Mouse (Mus musculus) hindbrain, embryonic 12.5 days (tissue): ENCODE data around the gene Padi4. TPM values are rescaled to one million over a fixed set of nuclear protein-coding genes. Genes with fewer than 3 reads are reported as not detected.

ENCODE experiments used
- ATAC-seq: fragments of 200-750 bp; cut with Nextera tagmentation; 2 replicates; pipeline ENCODE4 v1.8.0; 2017; ENCODE audit warnings: moderate TSS enrichment; ENCODE audit not compliant: low FRiP score
- H3K27ac ChIP-seq: fragments of 300-500 bp; sonication (generic); 2 replicates; pipeline ENCODE4 v1.5.1; 2016; ENCODE audit warnings: mild to moderate bottlenecking
- H3K27me3 ChIP-seq: fragments of 300-500 bp; sonication (generic); 2 replicates; pipeline ENCODE4 v1.6.1; 2016; ENCODE audit warnings: mild to moderate bottlenecking
- H3K36me3 ChIP-seq: fragments of 300-500 bp; sonication (generic); 2 replicates; pipeline ENCODE4 v1.6.1; 2016; ENCODE audit warnings: mild to moderate bottlenecking
- H3K4me1 ChIP-seq: fragments of 300-500 bp; sonication (generic); 2 replicates; pipeline ENCODE4 v1.6.1; 2016
- H3K4me2 ChIP-seq: fragments of 300-500 bp; sonication (generic); replicated peaks from 2 replicates; pipeline ENCODE4 v1.6.1; 2016; ENCODE audit warnings: mild to moderate bottlenecking
- H3K4me3 ChIP-seq: fragments of 300-500 bp; sonication (generic); 2 replicates; pipeline ENCODE4 v1.5.1; 2016; ENCODE audit warnings: mild to moderate bottlenecking
- H3K9ac ChIP-seq: fragments of 300-500 bp; sonication (generic); 2 replicates; pipeline ENCODE4 v1.6.1; 2016; ENCODE audit warnings: mild to moderate bottlenecking, moderate library complexity
- H3K9me3 ChIP-seq: fragments of 300-500 bp; sonication (generic); replicated peaks from 2 replicates; pipeline ENCODE4 v1.6.1; 2016; ENCODE audit warnings: mild to moderate bottlenecking
- WGBS: fragments of 180-500 bp; shearing (Covaris S2); methylation state at CpG from one replicate; pipeline ENCODE4 v1.1.7; 2016; 5-methylcytosine and 5-hydroxymethylcytosine counted together
- polyA plus RNA-seq: library from polyadenylated mRNA; unstranded; fragments of >200 nt; fragmentation: Nextera tagmentation; extraction: Ambion mirVana; gene quantifications from 2 replicates; pipeline ENCODE4 v1.2.1, GENCODE M21; 2016

Gene Padi4
- polyA plus RNA-seq, 1 experiment from 2014 or later: 0.31 TPM

DNA sequence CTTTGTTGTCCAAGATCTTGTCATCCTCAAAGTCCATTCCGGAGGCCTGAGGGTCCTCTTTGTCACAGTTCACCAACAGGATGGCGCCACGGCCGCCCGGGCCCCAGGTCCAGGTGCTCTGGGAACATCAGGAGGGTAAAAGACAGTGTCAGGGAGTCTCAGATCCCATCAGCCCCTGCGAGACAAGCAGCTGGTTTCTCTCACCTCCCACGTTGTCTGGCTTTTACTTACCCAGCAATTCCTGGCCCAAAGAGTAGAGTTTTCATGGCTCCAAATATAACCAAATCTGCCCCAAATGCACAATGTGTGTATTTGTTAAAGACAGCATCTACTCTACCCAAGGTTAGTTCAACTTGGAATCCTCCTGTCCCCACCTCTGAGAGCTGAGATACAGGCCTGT lies 12.4 kb downstream of the Padi4 start:
- Histone ChIP-seq H3K36me3 (no peaks in the 10 kb centered on the region), H3K27me3 (no peaks in the 10 kb centered on the region; the same call in 1 of the 2 replicates), H3K4me2 (no peak overlapping the region), H3K27ac (no peak overlapping the region), H3K4me3 (no peak overlapping the region), H3K4me1 (peaks cover 14% of the 10 kb centered on the region), H3K9ac (no peak overlapping the region), H3K9me3 (no peaks in the 10 kb centered on the region)
- WGBS: 91% methylated on average over 7 of the region's 7 CpGs
- no peak for ATAC-seq

DNA sequence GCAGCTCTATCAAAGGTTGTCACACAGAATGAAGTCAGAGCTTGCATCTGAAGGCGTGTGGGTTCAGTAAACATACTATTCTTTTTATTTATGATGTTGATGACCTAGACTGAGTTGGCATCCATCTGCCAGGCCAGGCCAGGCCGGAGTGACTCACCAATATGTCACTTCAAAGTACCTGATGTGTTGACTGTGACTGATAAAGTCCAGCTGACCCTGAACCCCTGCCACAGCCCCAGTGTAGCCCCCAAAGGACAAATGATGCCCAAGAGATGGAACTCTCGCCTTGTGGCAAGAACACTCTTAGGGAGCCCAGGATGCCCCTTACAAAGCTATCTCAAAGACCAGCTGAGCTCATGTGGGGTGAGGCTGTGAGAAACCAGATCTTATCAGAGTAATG lies 18.2 kb downstream of the Padi4 start:
- 0 out of 2 replicates have a peak overlapping the region, but pooled peaks have one; percentile 2 for H3K9ac ChIP-seq
- H3K9me3 ChIP-seq: no peaks in the 10 kb centered on the region

DNA sequence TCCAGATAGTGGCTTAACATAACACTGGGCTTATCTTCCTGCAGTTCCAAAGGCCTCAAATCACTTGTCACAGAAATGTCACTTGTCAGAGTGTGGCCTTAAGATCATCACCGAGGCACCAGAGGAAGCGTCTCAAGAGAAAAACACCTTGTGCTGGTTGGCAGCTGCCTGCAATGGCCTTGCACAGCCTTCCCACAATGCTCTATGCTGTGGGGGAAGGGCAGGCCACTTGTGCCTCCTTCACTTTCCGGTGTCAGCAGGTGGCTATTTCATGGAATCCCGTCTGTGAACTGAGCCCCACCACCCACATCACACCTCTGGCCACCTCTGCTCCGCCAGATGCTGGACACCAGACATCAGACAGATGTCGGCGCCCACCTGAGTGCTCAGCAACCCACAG lies 20.7 kb downstream of the Padi4 start:
- peaks cover 4% of the 10 kb centered on the region; the same call in 1 of the 2 replicates for H3K27me3 ChIP-seq
- H3K4me2 ChIP-seq: no peak overlapping the region
- H3K9me3 ChIP-seq: no peaks in the 10 kb centered on the region
- H3K27ac ChIP-seq: no peak overlapping the region
- no peak overlapping the region for H3K4me3 ChIP-seq
- ATAC-seq: no peak
- H3K9ac ChIP-seq: no peak overlapping the region
- peaks cover 21% of the 10 kb centered on the region for H3K4me1 ChIP-seq
- no peaks in the 10 kb centered on the region for H3K36me3 ChIP-seq
- WGBS: 66% methylated on average over 7 of the region's 7 CpGs

More for the DNA sequence above, 18.2 kb downstream of the Padi4 start:
- no peaks in the 10 kb centered on the region for H3K36me3 ChIP-seq
- 90% methylated on average over 3 of the region's 3 CpGs for WGBS
- H3K4me2 ChIP-seq: no peak overlapping the region
- H3K4me3 ChIP-seq: no peak overlapping the region
- no peaks in the 10 kb centered on the region; the same call in 1 of the 2 replicates for H3K27me3 ChIP-seq
- no peak overlapping the region for H3K27ac ChIP-seq
- no peak for ATAC-seq
- peaks cover 14% of the 10 kb centered on the region for H3K4me1 ChIP-seq

DNA sequence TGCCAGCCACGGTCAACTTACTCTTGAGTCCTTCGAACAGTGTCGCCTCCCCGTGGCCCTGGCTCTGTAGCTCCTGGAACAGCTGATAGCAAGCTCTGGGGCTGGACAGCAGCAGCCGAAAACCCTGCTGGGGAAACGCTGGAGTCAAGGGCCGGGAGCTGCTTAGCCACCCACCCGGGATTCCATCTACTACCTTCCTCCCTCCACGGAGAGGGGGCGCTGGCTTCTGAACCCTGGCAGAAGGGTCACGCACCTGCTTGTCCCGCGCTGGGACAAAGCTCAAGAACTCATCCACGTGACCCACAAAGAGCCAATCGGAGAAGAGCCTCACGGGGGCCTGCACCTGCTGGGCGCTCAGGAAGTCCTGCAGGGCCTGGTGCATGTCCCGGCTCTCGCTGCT lies 23.7 kb downstream of the Padi4 start:
- peak overlapping the region; percentile 41 for H3K4me2 ChIP-seq
- 0 out of 2 replicates have a peak overlapping the region, but pooled peaks have one; percentile 15 for H3K9ac ChIP-seq
- no peaks in the 10 kb centered on the region for H3K36me3 ChIP-seq
- H3K27me3 ChIP-seq: peaks cover 6% of the 10 kb centered on the region; the same call in 1 of the 2 replicates
- 9% methylated on average over 19 of the region's 19 CpGs for WGBS
- peak overlapping the region; percentile 19 for H3K4me3 ChIP-seq
- peaks cover 13% of the 10 kb centered on the region for H3K4me1 ChIP-seq
- H3K27ac ChIP-seq: no peak overlapping the region
- H3K9me3 ChIP-seq: no peaks in the 10 kb centered on the region
- no peak for ATAC-seq

DNA sequence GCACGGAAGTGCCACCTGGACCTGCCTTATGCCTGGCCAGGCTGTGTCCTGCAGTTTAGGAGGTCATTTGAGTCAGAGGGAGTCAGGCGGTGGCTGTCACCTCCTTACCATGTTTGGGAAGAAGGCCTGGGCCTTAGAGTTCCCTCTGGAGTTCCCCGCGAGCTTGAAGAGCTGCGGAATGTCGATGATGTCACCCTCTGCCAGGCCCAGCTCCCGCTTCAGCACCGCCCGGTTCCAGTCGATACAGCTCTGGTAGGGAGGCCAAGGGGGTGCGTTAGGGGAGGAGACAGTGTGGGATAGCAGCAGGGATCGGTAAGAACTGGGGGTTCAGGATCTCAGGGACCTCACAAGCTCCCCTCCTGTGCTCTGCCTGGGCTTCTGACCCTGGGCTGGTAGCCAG lies 26.1 kb downstream of the Padi4 start:
- WGBS: 34% methylated on average over 12 of the region's 12 CpGs
- Histone ChIP-seq H3K27me3 (peaks cover 6% of the 10 kb centered on the region; the same call in 1 of the 2 replicates), H3K36me3 (no peaks in the 10 kb centered on the region), H3K4me2 (no peak overlapping the region), H3K9ac (no peak overlapping the region), H3K27ac (no peak overlapping the region), H3K9me3 (no peaks in the 10 kb centered on the region), H3K4me1 (peaks cover 14% of the 10 kb centered on the region), H3K4me3 (no peak overlapping the region)
- ATAC-seq: no peak

DNA sequence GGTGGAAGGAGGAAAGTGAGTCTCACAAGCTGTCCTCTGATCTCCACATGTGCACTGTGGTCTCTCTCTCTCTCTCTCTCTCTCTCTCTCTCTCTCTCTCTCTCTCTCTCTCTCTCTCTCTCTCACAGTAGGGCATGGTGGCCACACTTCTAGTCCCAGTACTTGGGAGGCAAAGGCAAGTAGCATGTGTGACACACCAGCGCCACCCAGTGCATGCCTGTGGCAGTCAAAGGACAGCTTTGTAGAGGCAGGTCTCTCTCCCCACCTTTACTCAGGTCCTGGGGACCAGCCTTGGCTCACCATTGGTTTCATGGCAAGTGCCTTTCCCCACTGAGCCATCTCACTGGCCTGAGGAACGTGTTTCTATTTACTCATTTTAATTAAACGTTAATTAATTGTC lies 29.4 kb downstream of the Padi4 start:
- Histone ChIP-seq H3K9me3 (no peaks in the 10 kb centered on the region), H3K27me3 (peaks cover 2% of the 10 kb centered on the region; the same call in 1 of the 2 replicates), H3K27ac (no peak overlapping the region), H3K4me3 (no peak overlapping the region), H3K9ac (no peak overlapping the region), H3K4me1 (peaks cover 12% of the 10 kb centered on the region), H3K4me2 (no peak overlapping the region), H3K36me3 (no peaks in the 10 kb centered on the region)
- 30% methylated on average over 3 of the region's 3 CpGs for WGBS
- no peak for ATAC-seq

DNA sequence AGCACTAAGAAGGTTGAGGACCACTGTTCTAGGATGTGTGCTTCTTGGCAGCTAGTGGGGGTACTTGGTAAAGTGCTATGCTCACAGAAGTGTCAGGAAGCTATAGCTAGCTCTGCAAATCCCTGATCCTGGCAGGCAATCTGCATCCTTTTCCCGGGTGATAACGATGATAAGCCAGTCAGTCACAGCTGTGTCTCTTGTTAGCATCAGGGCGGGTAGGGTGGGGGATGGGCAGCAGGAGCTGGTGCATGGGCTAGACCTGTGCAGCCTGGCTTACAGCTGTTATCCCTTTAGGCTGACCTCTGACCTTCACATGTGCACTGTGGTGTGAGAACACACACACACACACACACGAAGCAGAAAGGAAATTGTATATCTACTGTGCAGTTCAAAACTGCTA lies 30.9 kb downstream of the Padi4 start:
- Histone ChIP-seq H3K27ac (no peak overlapping the region), H3K4me1 (peaks cover 9% of the 10 kb centered on the region), H3K36me3 (no peaks in the 10 kb centered on the region), H3K27me3 (peaks cover 2% of the 10 kb centered on the region; the same call in 1 of the 2 replicates), H3K4me2 (no peak overlapping the region), H3K4me3 (no peak overlapping the region), H3K9ac (no peak overlapping the region), H3K9me3 (no peaks in the 10 kb centered on the region)
- WGBS: 56% methylated on average over 4 of the region's 4 CpGs
- ATAC-seq: 0 out of 2 replicates have a peak, but pooled peaks have one; percentile 21

DNA sequence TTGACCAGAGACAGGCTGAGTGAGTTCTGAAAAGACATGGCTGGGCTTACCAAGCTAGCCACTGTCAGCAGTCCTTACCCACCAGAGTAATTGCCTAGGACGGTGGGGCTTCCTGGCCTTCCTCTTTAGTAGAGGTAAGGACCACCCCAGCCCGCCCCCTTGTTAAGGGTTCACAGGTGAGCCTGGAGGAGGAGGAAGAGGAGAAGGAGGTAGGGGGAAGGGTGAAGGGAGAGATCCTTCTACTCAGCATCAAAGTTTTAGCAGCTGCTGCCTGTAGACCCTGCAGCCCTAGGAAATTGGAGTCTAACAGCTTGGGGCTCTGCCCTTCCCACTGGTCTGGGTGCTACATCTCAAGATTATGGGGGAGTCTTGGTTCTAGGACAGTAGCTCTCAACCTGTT lies 31.5 kb downstream of the Padi4 start, which contains the start of gene Padi6:
Gene Padi6 (minus strand): TSS at position 101 of the 400 bp plus-strand sequence.
- Histone ChIP-seq H3K4me3 (no peak within 1 kb of the TSS), H3K27me3 (peaks cover 2% of the 10 kb centered on the region; the same call in 1 of the 2 replicates), H3K36me3 (no peaks in the 10 kb centered on the region), H3K9me3 (no peaks in the 10 kb centered on the region), H3K27ac (no peak within 1 kb of the TSS), H3K4me2 (no peak within 1 kb of the TSS), H3K9ac (no peak within 1 kb of the TSS), H3K4me1 (peaks cover 6% of the 10 kb centered on the region)
- no peak for ATAC-seq
- WGBS: 82% methylated on average over 2 of the region's 2 CpGs

DNA sequence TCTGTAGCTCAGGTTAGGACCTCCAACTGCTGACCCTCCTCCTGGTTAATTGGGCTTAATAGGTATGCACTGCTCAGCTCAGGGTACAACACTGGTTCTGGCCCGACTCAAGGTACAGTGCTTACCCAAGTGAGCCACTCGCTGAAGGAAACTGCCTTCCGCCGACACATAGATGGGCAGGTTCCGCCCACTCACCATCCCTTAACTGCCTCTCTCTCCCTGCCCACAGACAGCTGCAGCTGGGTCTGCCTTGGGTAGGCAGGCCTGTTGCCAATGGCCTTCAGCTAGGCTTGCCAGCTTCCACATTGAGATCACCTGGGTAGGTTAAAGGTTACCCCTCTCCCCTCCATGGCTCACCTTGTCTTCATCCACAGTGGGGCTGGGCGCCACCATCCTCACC lies 32.6 kb downstream of the Padi4 start:
- Histone ChIP-seq H3K4me3 (no peak overlapping the region), H3K4me2 (no peak overlapping the region), H3K27ac (no peak overlapping the region), H3K36me3 (no peaks in the 10 kb centered on the region), H3K4me1 (peaks cover 6% of the 10 kb centered on the region), H3K9ac (no peak overlapping the region), H3K27me3 (peaks cover 2% of the 10 kb centered on the region; the same call in 1 of the 2 replicates), H3K9me3 (no peaks in the 10 kb centered on the region)
- 85% methylated on average over 6 of the region's 6 CpGs for WGBS
- no peak for ATAC-seq

DNA sequence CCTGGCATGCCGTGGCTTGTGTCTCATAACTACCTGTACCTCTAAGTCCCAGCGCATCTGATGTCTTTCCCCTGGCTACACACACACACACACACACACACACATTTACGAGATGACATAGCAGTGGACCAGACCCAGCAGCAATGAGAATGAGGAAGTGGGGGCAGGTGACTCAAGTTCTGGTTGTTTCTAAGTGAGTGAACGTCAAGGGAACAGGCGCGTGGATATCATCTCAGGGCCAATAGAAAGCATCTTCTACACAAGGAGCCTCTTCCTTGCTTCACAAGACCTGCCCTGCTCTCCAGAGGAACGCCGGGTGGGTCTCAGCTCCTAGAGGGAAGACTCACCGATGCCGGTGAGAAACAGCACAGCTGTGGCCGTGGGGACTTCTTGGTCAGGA lies 33.4 kb downstream of the Padi4 start:
- no peak for ATAC-seq
- Histone ChIP-seq H3K4me1 (peaks cover 6% of the 10 kb centered on the region), H3K4me2 (no peak overlapping the region), H3K27ac (no peak overlapping the region), H3K9me3 (no peaks in the 10 kb centered on the region), H3K27me3 (no peaks in the 10 kb centered on the region), H3K9ac (no peak overlapping the region), H3K36me3 (no peaks in the 10 kb centered on the region), H3K4me3 (no peak overlapping the region)
- WGBS: 88% methylated on average over 11 of the region's 11 CpGs

DNA sequence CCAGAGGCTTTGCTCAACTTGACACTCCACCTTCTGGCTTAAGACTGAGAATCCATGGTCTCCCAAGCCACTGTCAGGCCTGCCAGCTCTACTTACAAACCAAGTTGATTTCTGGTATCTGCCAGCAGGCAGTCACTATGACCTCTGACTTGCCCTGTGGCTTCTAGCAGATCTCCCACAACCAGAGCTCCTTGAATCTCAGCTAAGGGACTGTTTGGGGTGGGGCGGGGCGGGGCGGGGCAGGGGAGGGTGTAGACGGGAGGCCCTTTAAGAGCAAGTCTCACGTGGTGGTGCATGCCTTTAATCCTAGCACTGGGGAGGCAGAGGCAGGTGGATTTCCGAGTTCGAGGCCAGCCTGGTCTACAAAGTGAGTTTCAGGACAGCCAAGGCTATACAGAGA lies 41.2 kb downstream of the Padi4 start:
- ATAC-seq: no peak
- no peak overlapping the region for H3K4me3 ChIP-seq
- H3K27me3 ChIP-seq: no peaks in the 10 kb centered on the region
- H3K4me1 ChIP-seq: no peaks in the 10 kb centered on the region
- WGBS: 77% methylated on average over 7 of the region's 7 CpGs
- no peak overlapping the region for H3K27ac ChIP-seq
- no peak overlapping the region for H3K9ac ChIP-seq
- H3K4me2 ChIP-seq: no peak overlapping the region
- no peaks in the 10 kb centered on the region for H3K36me3 ChIP-seq
- no peaks in the 10 kb centered on the region for H3K9me3 ChIP-seq

DNA sequence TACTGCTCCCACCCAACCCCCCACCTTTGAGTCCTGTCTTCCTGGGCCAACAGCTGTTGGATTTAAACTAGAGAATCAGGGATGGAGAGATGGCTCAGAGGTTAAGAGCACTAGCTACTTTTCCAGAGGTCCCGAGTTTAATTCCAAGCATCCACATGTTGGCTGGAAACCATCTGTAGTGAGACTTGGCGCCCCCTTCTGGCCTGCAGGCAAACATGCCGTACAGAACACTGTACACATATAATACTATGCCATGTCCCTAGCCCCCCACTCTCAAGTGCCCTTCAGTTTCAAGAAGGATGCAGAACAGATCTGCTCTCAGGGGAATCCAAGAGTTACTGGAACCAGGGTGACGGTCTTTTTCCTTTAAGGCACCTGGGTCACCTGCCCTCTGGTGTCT lies 42.4 kb downstream of the Padi4 start:
- no peaks in the 10 kb centered on the region for H3K27me3 ChIP-seq
- H3K4me1 ChIP-seq: no peaks in the 10 kb centered on the region
- 83% methylated on average over 4 of the region's 4 CpGs for WGBS
- H3K9me3 ChIP-seq: no peaks in the 10 kb centered on the region
- no peak overlapping the region for H3K27ac ChIP-seq
- ATAC-seq: no peak
- H3K4me2 ChIP-seq: no peak overlapping the region
- H3K4me3 ChIP-seq: no peak overlapping the region
- no peaks in the 10 kb centered on the region for H3K36me3 ChIP-seq
- H3K9ac ChIP-seq: no peak overlapping the region

DNA sequence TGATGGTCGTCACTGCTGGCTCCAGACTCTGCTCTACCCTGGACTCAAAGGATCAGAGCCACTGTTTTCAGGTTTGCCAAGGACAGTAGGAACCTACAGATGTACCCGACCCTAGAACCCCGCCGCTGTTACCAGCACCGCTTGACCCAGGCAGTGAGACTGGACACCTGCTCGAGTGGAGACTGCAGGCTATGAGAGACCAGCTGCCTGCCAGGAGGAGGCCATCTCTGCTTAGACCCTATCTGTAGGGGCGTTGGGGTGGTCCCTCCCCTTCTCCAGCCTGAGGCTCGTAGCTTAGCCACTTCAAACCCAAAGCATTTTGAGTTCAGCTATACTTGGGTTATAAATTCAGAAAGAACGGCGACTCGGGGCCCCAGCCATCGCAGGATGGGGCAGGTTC lies 47.1 kb downstream of the Padi4 start:
- peaks cover 26% of the 10 kb centered on the region for H3K36me3 ChIP-seq
- H3K9ac ChIP-seq: no peak overlapping the region
- H3K27me3 ChIP-seq: no peaks in the 10 kb centered on the region
- WGBS: 89% methylated on average over 12 of the region's 12 CpGs
- no peaks in the 10 kb centered on the region for H3K4me1 ChIP-seq
- H3K9me3 ChIP-seq: no peaks in the 10 kb centered on the region
- H3K4me3 ChIP-seq: no peak overlapping the region
- H3K27ac ChIP-seq: no peak overlapping the region
- no peak for ATAC-seq
- no peak overlapping the region for H3K4me2 ChIP-seq
